Mouse (Mus musculus) megakaryocyte-erythroid progenitor cell, adult 5-6 weeks (primary cell): ENCODE data around the gene Gm20518. TPM values are rescaled to one million over a fixed set of nuclear protein-coding genes. Genes with fewer than 3 reads are reported as not detected.

Experiments
- ATAC-seq: replicated peaks from 2 replicates; pipeline ENCODE4 v1.8.0; 2016; ENCODE audit warnings: mild to moderate bottlenecking, inconsistent platforms; ENCODE audit not compliant: severe bottlenecking, poor library complexity, low FRiP score, low TSS enrichment
- total RNA-seq, 2 experiments: library from RNA; stranded (forward) in 1 of 2; stranded (reverse) in 1 of 2; fragments of 200-1000, 215-1000 nt in 1 of 2; fragments of >200 nt in 1 of 2; fragmentation: Nextera tagmentation in 1 of 2; gene quantifications; 2 replicates each; pipeline ENCODE4 v1.2.3; 2014 to 2017

The Gm20518 gene
- total RNA-seq, 2 experiments from 2014 or later = 2.7 TPM; not detected in 1

DNA sequence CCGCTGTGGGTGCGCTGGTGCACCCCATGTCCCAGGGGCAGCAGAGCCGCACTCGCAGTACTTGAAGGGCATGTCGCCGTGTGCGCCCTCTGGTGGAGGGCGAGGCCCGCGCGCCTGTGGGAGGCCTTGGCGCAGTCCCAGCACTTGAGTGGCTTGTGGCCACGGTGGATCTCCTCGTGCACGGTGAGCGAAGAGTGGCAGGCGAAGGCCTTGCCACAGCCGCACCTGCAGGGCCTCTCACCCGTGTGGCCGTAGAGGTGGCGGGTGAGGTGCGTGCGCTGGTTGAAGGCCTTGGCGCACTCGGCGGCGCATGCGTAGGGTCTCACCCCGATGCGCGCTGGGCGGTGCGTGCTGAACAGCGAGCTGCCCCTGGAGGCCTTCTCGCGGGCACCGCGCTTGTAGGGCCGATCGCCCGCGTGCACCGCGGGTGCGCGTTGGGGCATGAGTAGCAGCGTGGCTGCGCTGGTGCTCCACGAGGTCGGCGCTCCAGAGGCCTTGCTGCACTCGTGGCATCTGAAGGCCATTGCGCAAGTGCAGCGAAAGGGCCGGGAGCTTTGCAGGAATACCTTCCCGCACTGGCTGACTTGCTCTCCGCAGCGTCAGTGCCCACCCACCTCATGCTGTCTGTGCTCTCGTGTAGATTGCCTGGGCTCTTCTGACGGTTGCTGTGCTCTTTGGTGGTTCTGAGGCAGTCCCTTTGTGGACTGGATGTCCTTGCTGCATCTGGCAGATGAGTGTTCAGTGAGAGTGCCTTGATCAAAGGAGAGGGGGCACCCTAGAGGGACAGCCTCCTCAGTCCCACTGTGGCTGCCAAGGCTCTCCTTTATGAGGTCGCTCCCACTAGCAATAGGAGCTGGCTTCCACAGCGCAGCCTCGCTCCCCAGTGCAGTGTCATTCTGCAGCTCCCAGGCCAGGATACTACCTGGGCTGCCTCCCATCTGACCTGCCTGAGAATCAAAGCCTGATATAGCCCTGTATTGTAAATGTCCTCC, 75.8 kb downstream of the Gm20518 start:
- ATAC-seq = peak; percentile 86

DNA sequence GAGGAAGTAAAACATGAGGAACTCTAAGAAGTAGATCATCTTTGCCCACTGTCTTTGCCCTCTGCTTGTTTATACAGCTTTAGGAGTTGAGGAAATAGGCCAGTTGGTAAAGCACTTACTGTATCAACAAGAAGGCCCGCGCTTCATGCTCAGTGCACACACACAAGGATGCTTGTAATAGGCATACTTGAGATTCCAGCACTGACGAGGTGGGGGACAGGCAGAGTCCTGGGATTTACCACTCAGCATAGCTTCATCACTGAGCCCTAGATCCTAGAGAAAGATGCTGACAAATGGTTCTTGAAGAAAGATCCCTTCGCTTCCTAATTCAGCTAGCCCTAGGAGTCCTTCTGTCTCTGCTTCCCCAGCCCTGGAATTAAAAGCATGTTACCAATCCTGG, 78.3 kb downstream of the Gm20518 start:
- no peak for ATAC-seq

DNA sequence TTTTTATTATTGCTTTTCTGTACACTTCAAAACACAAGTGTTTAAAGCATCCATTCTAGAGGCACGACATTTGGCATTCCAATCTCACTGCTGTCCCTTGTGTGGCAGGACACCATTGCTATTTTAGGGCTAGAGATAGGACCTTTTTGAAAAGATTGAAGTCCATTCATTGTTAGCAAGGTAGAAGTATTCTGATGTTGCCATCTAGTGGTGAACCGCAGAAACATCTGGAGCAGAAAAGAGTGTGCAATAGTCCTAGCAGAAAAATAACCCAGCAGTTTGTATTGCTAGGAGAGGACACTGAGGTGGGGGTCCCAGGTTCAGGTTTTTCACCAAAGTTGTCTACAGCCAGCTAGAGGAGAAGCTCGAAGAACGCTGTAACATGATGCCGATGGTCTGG, 79.4 kb downstream of the Gm20518 start:
- ATAC-seq = no peak

DNA sequence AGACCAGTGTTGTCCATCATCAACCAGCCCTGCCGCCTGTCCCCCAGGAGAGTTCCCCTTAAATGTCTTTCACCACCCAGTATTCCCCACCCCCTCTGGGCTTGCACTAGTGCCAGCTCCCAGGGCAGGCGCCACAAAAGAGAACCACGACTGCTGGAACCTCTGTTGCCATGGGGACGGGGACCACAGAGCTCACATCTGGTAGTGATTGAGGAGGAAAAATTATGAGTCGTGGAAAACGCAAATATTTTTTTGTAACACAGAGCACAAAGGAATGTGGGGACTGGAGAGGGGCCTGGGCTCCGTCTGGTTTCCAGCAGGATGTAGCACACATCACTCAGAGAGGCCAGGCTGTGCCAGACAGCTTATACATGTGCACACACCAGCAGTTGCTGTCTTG, 81.8 kb downstream of the Gm20518 start:
- no peak for ATAC-seq

- ATAC-seq = no peak
Observed at GRCm38 (mm10) chr16:17809125-17809524, 82.3 kb downstream of the Gm20518 start.

GRCm38 (mm10) chr16:17807192-17808009, 84.1 kb downstream of the Gm20518 start:
- peak; percentile 78 for ATAC-seq

DNA sequence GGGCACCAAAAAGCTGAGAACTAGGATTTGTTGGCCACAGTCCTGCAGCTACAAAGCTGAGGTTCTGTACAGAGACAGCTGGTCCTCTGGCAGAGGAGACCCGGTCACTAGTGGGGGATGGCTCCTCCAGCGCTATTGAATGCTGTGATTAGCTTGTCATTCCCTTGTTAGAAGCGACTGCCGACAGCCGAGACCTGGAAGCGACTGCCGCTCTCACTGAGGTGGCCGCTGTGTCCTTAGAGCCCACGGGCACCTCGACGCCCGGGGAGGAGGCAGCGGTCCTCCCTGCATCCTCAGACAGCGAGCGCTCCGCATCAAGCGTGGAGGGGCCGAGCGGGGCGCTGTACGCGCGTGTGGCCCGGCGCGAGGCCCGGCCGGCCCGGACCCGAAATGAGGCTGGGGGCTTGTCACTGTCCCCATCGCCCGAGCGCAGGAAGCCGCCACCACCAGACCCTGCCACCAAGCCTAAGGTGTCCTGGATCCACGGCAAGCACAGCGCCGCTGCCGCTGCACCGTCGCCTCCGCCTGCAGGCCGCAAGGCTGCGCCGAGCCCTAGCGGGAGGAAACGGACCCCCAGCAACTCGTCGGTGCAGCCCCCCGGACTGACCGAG, 84.8 kb downstream of the Gm20518 start:
- ATAC-seq = no peak

DNA sequence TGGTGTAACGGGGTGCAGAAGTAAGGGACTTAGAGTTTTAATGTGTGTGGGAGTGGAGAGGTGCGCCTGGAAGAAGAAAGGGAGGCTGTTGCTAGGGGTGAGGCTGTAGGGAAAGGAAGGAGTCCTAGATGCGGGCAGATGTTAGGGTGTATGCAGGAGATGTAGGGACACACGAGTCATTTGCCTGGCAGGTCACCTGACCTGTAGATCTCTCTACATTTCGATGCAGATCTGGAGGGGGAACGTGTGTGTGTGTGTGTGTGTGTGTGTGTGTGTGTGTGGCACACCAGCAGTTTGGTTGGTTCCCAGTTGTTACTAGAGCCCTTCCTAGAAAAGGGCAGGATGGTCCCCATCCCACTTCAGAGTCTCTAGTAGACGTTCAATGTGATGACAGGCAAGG, 86.5 kb downstream of the Gm20518 start:
- ATAC-seq = no peak

GRCm38 (mm10) chr16:17804449-17804912, 87.0 kb downstream of the Gm20518 start:
- no peak for ATAC-seq

GRCm38 (mm10) chr16:17803675-17804448, 87.6 kb downstream of the Gm20518 start:
- no peak for ATAC-seq

DNA sequence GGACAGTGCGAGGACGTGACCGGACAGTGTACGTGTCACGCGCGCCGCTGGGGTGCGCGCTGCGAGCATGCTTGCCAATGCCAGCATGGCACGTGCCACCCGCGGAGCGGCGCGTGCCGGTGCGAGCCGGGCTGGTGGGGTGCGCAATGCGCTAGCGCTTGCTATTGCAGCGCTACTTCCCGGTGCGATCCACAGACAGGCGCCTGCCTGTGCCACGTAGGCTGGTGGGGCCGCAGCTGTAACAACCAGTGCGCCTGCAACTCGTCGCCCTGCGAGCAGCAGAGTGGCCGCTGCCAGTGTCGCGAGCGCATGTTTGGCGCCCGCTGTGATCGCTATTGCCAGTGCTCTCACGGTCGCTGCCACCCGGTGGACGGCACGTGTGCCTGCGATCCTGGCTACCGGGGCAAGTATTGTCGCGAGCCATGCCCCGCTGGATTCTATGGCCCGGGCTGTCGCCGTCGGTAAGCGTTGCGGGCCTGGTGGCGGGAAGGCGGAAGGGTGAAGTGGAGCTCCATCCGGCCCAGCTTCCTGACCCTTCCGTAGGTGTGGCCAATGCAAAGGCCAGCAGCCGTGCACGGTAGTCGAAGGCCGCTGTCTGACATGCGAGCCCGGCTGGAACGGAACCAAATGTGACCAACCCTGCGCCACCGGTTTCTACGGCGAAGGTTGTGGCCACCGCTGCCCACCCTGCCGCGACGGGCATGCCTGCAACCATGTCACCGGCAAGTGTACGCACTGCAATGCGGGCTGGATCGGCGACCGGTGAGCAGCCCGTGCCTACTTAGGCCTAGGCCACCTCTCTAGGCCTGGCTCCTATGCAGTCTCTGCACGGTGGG, 88.4 kb downstream of the Gm20518 start:
- no peak for ATAC-seq

DNA sequence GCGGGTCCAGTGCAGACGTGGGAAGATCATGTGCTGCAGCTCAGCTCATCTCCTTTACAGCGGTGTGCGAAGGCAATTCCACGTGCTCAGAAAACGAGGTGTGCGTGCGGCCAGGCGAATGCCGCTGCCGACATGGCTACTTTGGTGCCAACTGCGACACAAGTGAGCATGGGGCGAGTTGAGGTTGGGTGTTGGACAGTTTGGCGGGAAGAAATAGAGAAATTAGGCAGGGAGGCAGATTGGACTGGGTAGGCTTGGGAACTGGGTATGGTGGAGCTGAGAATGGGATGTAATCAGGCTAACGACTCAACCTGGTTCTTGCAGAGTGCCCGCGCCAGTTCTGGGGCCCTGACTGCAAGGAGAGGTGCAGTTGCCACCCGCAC, 89.0 kb downstream of the Gm20518 start:
- no peak for ATAC-seq

DNA sequence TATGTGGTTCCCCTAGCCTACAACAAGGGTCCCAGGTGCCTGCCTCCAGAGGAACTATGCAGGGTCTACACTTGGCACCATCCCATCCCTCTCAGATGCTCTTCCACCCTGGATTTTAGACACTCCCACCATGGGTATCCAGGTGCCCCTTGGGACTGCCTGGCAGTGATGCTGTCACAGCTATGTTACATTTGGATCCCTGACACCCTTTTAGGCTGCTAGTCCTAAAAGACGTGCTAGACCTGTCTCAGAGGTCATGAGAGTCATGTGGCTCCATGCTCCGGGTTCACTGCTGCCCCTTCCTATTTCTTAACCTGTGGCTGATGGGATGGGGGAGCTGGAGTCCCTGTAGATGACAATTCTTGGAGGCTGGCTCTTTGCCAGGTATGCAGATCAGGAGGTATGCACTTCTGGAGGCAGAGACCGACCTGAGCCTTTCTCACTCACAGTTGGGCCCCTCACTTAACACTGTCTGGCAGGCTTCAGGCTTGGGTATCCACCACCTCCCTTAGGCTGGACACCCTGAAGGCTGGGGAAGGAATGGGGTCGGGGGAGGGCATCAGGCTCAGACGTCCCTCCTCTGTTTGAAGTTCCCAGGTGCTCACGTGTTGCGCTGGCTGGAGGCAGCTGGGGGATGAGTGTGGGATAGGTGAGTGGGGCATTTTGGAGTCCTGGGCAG, 89.6 kb downstream of the Gm20518 start:
- no peak for ATAC-seq

DNA sequence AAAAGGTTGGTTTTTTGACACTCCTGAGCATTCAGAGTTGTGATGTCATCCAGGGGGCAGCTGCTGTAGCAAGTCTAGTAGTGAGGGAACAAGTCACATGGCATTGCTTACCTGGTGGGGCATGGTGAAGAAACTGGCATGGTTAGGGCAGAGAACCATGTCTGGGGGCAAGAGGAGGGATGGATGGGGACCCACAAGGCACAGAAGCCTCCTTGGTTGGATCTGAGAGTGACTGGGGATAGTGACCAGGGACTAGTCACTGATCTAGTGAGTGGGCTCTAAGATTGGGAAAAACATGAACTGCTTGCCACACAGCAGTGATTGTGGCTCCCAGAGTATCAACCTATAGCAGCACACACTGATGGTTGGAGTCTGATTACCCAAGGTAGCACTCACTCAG, 91.9 kb downstream of the Gm20518 start:
- no peak for ATAC-seq

- no peak for ATAC-seq
Observed at GRCm38 (mm10) chr16:17798321-17799180, 92.9 kb downstream of the Gm20518 start.

- no peak for ATAC-seq
Observed at GRCm38 (mm10) chr16:17797812-17798311, 93.6 kb downstream of the Gm20518 start.
